Mouse (Mus musculus) midbrain, embryonic 10.5 days (tissue): ENCODE results near the gene F12. TPM values are rescaled to one million over a fixed set of nuclear protein-coding genes. Genes with fewer than 3 reads are reported as not detected.
"Not testable (repeated sequence)": the region's sequence is repeated elsewhere in the genome, so short reads cannot be mapped to it uniquely, and the experiment has no call there.

Experiments
- DNase-seq: peaks from one replicate; pipeline ENCODE4 v3.0.0-alpha.2; 2017; ENCODE audit warnings: low spot score
- H3K27ac ChIP-seq: fragments of 300-500 bp; sonication (generic); replicated peaks from 2 replicates; pipeline ENCODE4 v1.5.1; 2016; ENCODE audit warnings: mild to moderate bottlenecking
- H3K27me3 ChIP-seq: fragments of 300-500 bp; sonication (generic); 2 replicates; pipeline ENCODE4 v1.6.1; 2016; ENCODE audit warnings: low read depth, mild to moderate bottlenecking; ENCODE audit not compliant: poor library complexity, severe bottlenecking
- H3K36me3 ChIP-seq: fragments of 300-500 bp; sonication (generic); 2 replicates; pipeline ENCODE4 v1.6.1; 2016; ENCODE audit warnings: mild to moderate bottlenecking, moderate library complexity
- H3K4me1 ChIP-seq: fragments of 300-500 bp; sonication (generic); 2 replicates; pipeline ENCODE4 v1.6.1; 2016
- H3K4me3 ChIP-seq: fragments of 300-500 bp; sonication (generic); 2 replicates; pipeline ENCODE4 v1.5.1; 2016; ENCODE audit warnings: mild to moderate bottlenecking, moderate library complexity
- H3K9me3 ChIP-seq: fragments of 300-500 bp; sonication (generic); replicated peaks from 2 replicates; pipeline ENCODE4 v1.6.1; 2016; ENCODE audit warnings: mild to moderate bottlenecking
- WGBS: fragments of 180-500 bp; shearing (Covaris S2); methylation state at CpG from one replicate; pipeline ENCODE4 v1.1.7; 2016; 5-methylcytosine and 5-hydroxymethylcytosine counted together
- polyA plus RNA-seq: library from polyadenylated mRNA; unstranded; fragments of >200 nt; fragmentation: Nextera tagmentation; extraction: Ambion mirVana; gene quantifications from 2 replicates; pipeline ENCODE4 v1.2.1, GENCODE M21; 2016

Gene F12
- polyA plus RNA-seq, 1 experiment from 2014 or later: not detected

DNA sequence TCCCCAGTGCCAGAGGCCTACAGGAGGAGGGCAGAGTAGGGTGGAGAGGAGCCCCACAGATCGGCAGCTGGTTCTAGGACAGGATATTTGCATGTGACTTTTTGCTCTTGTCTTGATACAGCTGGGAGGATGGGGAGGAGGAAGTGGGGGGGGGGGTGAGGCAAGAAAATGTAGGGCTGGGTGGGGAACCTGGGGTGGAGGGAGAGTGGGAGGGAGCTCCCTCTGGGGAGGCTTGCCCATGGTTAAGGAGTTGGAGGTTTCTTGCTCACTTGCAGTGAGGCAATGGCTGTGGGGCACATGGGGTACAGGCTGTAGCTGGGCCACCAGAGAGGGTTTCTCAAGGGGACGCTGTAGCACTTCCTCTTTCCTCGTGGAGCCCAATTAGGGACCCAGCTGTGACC is 20.9 kb upstream of the F12 start:
- DNase-seq: no peak
- H3K36me3 ChIP-seq: peaks cover 45% of the 10 kb centered on the region
- no peaks in the 10 kb centered on the region for H3K27me3 ChIP-seq
- no peak overlapping the region for H3K4me3 ChIP-seq
- H3K9me3 ChIP-seq: no peaks in the 10 kb centered on the region
- peaks cover 37% of the 10 kb centered on the region for H3K4me1 ChIP-seq
- WGBS: 78% methylated on average over 3 of the region's 3 CpGs
- no peak overlapping the region for H3K27ac ChIP-seq

DNA sequence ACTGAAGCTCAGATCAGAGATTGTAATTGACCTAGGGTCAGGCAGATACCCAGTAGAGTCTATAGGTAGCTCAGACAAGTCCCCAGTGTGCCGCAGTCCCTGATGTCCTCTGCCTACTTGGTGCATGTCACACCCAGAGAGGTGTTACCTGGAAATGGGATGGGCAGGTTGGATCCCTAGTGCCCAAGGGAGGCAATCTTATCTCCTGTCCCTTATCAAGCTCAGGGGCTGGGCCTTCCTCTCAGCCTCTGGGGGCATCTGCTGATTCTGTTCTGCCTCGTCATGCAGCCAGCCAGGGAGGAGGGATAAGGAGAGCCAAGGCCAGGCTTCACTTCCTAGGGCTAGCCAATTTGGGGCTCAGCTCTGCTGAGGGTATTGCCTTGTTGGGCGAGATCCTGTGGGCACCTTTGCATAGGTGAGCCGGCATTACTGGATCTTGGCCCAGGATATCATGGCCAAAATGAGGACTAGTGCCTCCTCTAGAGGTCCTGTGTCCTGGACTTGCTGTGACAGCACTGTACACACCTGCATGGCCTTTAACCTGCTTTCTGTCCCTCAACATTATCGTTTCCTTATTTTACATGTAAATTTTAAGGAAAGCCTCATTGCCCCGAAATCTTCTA is 20.0 kb upstream of the F12 start:
- Histone ChIP-seq H3K27me3 (no peaks in the 10 kb centered on the region), H3K27ac (peak overlapping the region; percentile 98), H3K9me3 (no peaks in the 10 kb centered on the region), H3K4me1 (peaks cover 37% of the 10 kb centered on the region), H3K36me3 (peaks cover 36% of the 10 kb centered on the region), H3K4me3 (peak overlapping the region; percentile 93)
- no peak for DNase-seq
- 83% methylated on average over 6 of the region's 6 CpGs for WGBS

DNA sequence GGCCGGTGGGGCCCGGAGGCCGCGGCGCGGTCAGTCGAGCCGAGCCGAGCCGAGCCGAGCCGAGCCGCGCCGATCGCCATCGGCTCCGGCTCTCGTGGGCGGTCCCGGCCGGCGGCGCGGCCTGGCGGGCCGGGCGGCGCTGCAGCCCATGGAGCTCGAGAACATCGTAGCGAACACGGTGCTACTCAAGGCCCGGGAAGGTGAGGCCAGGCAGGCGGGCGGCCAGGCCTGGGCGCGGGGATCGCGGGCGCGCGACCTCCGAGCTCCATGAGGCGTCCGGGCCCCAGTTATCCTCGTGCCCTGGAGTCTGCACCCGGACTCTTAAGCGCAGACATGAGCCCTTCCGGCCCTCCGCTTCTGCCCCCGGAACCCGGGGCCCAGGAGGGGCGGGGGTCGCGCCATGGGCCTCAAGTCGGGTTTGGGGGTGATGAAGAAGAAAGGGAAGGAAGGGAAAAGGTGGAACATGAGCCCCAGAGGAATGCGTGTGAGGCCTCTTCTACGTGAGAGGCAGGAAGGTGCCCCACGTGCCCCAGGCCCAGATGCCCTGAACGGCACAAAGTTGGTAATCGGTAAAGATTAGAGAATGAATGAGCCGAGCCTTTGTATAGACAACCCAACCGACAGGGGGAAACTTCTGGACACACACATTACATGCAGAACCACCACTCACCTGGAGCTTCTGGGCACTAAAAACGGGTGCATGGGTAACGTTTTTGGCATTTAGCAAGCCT is 18.9 kb upstream of the F12 start:
- peaks cover 25% of the 10 kb centered on the region for H3K36me3 ChIP-seq
- no peaks in the 10 kb centered on the region for H3K27me3 ChIP-seq
- H3K4me1 ChIP-seq: peaks cover 37% of the 10 kb centered on the region
- H3K4me3 ChIP-seq: peak overlapping the region; percentile 93
- peak; percentile 77 for DNase-seq
- 1% methylated on average over 66 of the region's 66 CpGs for WGBS
- H3K9me3 ChIP-seq: no peaks in the 10 kb centered on the region
- H3K27ac ChIP-seq: peak overlapping the region; percentile 98

DNA sequence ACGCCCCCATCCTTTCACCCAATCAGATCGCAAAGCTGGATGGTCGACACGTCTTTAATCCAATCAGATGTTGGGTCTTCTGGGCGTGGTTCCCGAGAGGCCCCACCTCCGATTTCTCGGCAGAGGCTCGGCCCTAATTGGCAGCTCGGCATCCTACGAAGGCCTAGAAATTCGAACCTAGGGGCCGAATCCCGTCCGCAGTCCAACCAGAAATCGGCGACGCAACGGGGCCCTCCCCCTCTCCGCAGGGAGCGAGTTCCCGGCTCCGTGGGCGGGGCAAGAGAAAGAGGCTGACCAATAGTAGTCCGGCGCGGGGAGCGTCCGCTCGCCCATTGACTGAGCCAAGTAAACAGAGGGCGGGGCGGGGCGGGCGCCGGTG is 18.3 kb upstream of the F12 start, which contains the start of gene Grk6:
Grk6 (plus strand) TSS at position 136 of the 379 bp plus-strand sequence.
- Histone ChIP-seq H3K27ac (peak within 1 kb of the TSS; percentile 98), H3K36me3 (peaks cover 19% of the 10 kb centered on the region), H3K9me3 (no peaks in the 10 kb centered on the region), H3K4me3 (peak within 1 kb of the TSS; percentile 93), H3K4me1 (peaks cover 37% of the 10 kb centered on the region), H3K27me3 (no peaks in the 10 kb centered on the region)
- peak; percentile 99 for DNase-seq
- under 1% methylated on average over 35 of the region's 35 CpGs for WGBS

DNA sequence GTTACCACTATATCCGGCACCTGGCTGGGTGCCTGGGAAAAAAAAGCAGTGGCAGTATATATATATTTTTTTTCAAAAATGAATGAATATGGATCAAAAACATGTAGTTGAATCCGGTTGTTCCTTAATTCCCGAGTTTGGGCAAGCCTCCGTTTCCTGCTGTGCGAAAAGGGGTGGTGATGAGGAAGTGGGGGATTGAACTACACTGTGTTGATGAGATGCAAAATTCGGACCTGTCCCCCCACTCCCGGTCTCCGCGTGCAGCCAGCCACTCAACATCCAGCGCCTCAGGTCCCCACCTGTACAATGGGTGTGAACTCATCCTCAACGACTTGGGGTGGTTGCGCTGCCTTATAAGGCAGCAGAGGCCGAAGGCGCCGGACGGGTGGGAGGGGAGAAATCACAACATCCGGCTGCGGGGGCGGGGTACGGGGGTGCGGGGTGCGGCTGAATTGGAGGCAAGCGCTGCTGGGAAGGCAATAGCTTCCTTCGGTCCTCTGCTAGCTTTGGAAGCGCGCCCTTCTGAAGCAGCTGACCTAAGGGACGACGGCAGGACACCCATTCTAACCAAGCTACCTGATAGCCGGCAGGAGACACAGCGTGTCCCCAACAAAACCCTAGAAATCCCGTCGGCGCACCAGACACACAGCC is 17.8 kb upstream of the F12 start:
- WGBS: 2% methylated on average over 32 of the region's 33 CpGs
- Histone ChIP-seq H3K27me3 (no peaks in the 10 kb centered on the region), H3K36me3 (peaks cover 14% of the 10 kb centered on the region), H3K9me3 (no peaks in the 10 kb centered on the region), H3K4me3 (peak overlapping the region; percentile 93), H3K4me1 (peaks cover 37% of the 10 kb centered on the region), H3K27ac (peak overlapping the region; percentile 98)
- DNase-seq: no peak

DNA sequence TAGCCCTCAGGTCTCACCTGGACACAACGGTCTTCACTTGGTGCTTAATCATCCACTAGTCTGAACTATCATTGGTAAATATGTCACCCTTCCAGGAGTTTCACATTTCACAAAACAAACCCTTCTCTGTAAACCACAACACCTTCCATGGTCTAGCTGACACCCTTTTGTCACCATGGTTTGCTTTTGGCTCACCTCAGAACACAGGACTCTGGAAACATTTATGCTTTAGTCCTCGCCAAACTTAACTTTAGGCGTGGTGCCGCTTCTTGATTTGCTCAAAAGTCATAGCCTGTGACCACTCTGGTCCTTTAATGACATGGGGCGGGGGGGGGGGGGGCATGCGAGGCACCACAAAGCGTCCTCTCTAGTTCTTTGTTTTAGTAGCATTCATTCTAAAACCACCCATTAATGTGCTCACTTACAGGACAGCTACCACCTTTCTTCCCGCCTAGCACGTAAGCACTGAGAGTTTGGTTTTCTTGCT is 17.2 kb upstream of the F12 start:
- no peaks in the 10 kb centered on the region for H3K9me3 ChIP-seq
- 47% methylated on average over 9 of the region's 9 CpGs for WGBS
- H3K27me3 ChIP-seq: no peaks in the 10 kb centered on the region
- no peak for DNase-seq
- H3K4me3 ChIP-seq: peak overlapping the region; percentile 93
- H3K27ac ChIP-seq: peak overlapping the region; percentile 98
- H3K36me3 ChIP-seq: peaks cover 8% of the 10 kb centered on the region
- H3K4me1 ChIP-seq: peaks cover 37% of the 10 kb centered on the region

DNA sequence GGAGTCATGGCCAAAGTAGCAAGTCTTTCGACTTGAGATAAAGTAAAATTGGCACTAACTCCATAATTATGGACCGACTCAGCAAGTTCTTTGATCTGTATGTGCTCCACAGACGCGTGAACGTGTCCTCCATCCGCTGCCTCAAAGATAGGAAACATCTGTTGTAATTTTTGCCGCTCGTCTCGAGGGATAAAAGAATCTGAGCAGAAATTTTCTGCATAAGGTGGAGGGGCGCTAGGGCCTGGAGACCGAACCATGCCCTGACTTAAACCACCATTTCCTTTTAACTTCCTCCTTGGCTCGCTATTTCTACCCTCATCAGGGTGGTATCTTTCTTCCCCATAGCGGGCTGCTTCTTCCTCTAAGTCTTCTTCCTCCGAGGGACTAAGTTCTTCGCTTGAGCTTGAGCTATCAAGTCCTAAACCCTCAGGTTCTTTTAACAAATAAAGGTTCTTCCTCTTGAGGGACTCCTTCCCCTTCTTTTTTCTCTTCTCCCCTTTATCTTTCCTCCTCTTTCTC is 10.6 kb upstream of the F12 start:
- not testable (repeated sequence) for H3K4me1 ChIP-seq, DNase-seq
- WGBS: 91% methylated on average over 15 of the region's 15 CpGs

DNA sequence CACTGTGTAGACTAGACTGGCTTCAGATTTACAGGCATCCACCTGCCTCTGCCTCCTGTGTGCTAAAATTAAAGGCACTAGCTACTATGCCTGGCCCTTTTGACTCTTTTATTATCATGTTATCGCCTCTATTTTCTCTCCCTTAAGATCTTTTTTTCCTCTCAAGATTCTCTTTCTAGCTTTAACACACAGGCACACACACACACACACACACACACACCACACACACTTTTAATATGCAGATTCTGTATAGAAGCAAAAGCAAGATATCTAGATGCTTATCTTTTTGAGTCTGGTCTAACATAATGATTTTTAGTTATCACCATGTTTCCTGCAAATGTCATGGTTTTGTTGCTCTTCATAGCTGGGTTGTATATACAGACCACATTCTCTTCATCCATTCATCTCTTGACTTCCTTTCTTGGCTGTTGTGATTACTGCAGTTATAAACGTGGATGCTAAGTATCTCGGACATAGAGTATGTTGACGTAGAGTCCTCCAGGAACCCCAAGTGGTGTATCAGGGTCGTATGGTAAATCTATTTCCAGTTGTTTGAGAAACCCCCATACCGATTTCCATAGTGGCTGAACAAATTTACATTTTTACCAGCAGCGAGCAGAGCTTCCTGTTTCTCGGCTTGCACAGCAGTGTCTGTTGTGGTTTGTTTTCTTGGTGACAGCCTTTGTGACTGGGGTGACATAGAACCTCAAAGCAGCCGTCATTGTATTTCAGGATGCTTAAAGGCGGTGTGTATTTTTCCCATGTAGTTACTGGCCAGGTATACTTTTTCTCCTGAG is 5.5 kb upstream of the F12 start:
- H3K36me3 ChIP-seq: no peaks in the 10 kb centered on the region
- no peak overlapping the region for H3K4me3 ChIP-seq
- H3K9me3 ChIP-seq: peaks cover 6% of the 10 kb centered on the region; the same call in 1 of the 2 replicates
- DNase-seq: no peak
- WGBS: 79% methylated on average over 10 of the region's 10 CpGs
- no peaks in the 10 kb centered on the region for H3K27me3 ChIP-seq
- no peaks in the 10 kb centered on the region for H3K4me1 ChIP-seq
- H3K27ac ChIP-seq: no peak overlapping the region

More for the DNA sequence above, 10.6 kb upstream of the F12 start:
- not testable (repeated sequence) for H3K4me3 ChIP-seq, H3K36me3 ChIP-seq, H3K27ac ChIP-seq, H3K27me3 ChIP-seq
- peaks cover 18% of the 10 kb centered on the region for H3K9me3 ChIP-seq

DNA sequence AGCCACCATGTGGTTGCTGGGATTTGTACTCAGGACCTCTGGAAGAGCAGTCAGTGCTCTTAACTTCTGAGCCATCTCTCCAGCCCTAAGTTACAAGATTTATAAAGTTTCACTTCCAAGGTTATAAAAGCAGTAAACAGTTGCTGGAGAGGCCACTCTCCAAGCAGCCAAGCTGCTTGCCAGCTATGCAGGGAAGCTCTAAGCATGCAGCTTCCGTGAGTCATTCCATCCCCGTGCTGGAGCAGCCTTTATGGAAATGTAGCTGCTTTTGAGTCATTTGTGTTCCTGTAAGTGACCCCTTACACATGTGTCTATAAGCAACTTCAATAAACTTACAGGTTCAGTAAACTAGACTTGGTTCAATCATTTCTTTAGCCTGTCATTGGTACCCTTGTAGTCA is 4.0 kb upstream of the F12 start:
- H3K27ac ChIP-seq: no peak overlapping the region
- H3K4me3 ChIP-seq: no peak overlapping the region
- H3K4me1 ChIP-seq: no peaks in the 10 kb centered on the region
- no peaks in the 10 kb centered on the region for H3K27me3 ChIP-seq
- H3K36me3 ChIP-seq: no peaks in the 10 kb centered on the region
- 92% methylated on average over 2 of the region's 2 CpGs for WGBS
- 0 out of 2 replicates have a peak, but pooled peaks cover 6% of the 10 kb centered on the region for H3K9me3 ChIP-seq
- no peak for DNase-seq

DNA sequence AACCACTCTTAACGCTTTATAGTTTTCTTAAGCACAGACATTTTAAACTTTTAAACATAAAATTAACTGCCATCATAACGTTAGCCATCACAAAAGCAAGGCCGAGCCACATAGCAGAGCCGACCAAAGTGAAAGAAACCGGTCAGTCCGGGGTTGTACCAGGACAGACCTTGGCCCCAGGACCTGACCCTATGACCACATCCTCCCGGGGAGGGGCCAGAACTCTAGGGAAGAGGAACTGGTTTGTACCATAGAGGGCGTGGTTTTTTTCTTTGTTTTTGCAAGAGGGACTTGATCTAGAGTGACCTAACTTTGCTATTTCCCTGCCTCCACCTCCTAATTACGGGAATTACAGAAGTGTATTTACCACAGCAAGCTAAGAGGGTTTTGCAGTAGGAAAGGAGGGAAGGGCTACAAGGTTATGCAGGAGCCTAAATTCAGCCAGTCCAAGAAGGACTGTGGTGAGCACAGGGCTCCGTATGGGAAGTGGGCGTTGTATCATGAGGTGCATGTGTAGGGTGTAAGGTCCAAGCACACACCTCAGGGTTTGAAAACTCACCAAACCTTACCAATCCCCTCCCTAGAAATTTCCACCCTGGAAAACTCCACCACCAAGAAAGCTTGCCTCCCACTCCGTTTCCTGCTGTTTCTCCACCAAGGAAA is 2.8 kb upstream of the F12 start:
- H3K36me3 ChIP-seq: no peaks in the 10 kb centered on the region
- H3K9me3 ChIP-seq: 0 out of 2 replicates have a peak, but pooled peaks cover 6% of the 10 kb centered on the region
- no peaks in the 10 kb centered on the region for H3K4me1 ChIP-seq
- WGBS: 78% methylated on average over 12 of the region's 12 CpGs
- DNase-seq: no peak
- H3K4me3 ChIP-seq: no peak overlapping the region
- H3K27me3 ChIP-seq: no peaks in the 10 kb centered on the region
- no peak overlapping the region for H3K27ac ChIP-seq

DNA sequence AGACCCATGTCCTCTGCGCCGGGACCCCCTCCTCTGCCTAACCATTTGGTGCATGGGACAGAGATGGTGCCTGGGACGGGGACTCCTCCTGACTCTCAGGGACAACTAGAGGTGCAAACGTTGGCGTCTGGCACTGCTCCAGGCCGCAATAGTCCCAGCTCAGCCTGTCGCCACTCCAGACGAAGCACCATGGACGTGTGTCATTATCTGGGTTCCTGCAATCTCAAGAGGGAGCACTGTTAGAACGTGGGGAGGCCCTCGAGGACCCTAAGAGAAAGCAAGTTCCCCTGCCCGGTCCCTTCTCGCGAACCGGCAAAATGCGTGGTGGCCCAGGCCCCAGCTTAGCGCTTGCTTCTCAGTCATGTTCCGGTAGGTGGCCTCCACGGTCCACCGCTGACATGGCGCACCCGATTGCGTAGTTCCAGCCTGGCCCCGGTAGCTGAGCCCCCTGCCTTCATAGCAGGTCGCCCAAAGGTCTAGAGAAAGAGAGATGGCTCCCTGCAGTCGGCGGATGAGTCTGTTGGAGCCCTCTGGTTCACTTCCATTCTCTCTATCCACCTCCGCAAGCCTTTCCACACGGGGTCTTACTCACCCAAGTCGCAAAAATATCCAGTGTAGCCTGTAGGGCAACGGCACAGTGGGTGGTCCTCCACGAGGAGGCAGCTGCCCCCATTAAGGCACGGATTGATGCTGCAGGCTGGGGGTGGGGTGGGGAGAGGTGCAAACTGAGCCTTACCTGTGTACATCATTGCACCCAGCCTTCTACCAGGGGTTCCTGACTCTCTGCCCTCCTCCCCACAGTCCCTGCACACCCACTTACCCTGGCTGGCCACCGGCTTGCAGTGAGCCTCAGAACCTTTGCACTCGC is 5.4 kb downstream of the F12 start:
- 18% methylated on average over 35 of the region's 35 CpGs for WGBS
- Histone ChIP-seq H3K27ac (no peak overlapping the region; the same call in 1 of the 2 replicates), H3K4me1 (peaks cover 25% of the 10 kb centered on the region), H3K36me3 (no peaks in the 10 kb centered on the region), H3K27me3 (peaks cover 65% of the 10 kb centered on the region), H3K9me3 (no peaks in the 10 kb centered on the region), H3K4me3 (peak overlapping the region; percentile 39)
- peak; percentile 72 for DNase-seq
